Mouse (Mus musculus): ENCODE measurements around the gene Hist1h2bf.

The Hist1h2bf gene

GRCm38 (mm10) chr13:23529480-23530165 is 44.4 kb downstream of the Hist1h2bf start:
- no peak for DNase-seq (ENCODE audit: low read depth, low spot score)

- no peak for DNase-seq (ENCODE audit: low read depth, low spot score)
Measured at GRCm38 (mm10) chr13:23529005-23529404, 45.0 kb downstream of the Hist1h2bf start.

- DNase-seq (ENCODE audit: low read depth, low spot score), result peak; percentile 88
Measured at GRCm38 (mm10) chr13:23526312-23526711, 47.7 kb downstream of the Hist1h2bf start.

- DNase-seq (ENCODE audit: low read depth, low spot score), result no peak
Measured at GRCm38 (mm10) chr13:23525901-23526300, 48.1 kb downstream of the Hist1h2bf start.

- no peak for DNase-seq (ENCODE audit: low read depth, low spot score)
Measured at GRCm38 (mm10) chr13:23524654-23525053, 49.3 kb downstream of the Hist1h2bf start.

- no peak for DNase-seq (ENCODE audit: low read depth, low spot score)
Measured at GRCm38 (mm10) chr13:23523976-23524375, 50.0 kb downstream of the Hist1h2bf start.

All from retina, adult 2 months (tissue).